Mouse (Mus musculus) lung, embryonic 15.5 days (tissue): ENCODE data around the gene Pskh1. TPM values are rescaled to one million over a fixed set of nuclear protein-coding genes. Genes with fewer than 3 reads are reported as not detected.
A peak's percentile ranks its signal among the peaks of the same experiment; 100 is the strongest.

ENCODE experiments used
- ATAC-seq: fragments of 200-750 bp; cut with Nextera tagmentation; 2 replicates; pipeline ENCODE4 v1.8.0; 2017; ENCODE audit warnings: moderate number of reproducible peaks, borderline replicate concordance; ENCODE audit not compliant: low FRiP score, low TSS enrichment; ENCODE audit errors: extremely low read depth
- H3K27ac ChIP-seq: fragments of 300-500 bp; sonication (generic); 2 replicates; pipeline ENCODE4 v1.5.1; 2015; ENCODE audit warnings: moderate library complexity, mild to moderate bottlenecking, inconsistent platforms
- H3K27me3 ChIP-seq: fragments of 300-500 bp; sonication (generic); 2 replicates; pipeline ENCODE4 v1.6.1; 2015; ENCODE audit warnings: inconsistent platforms
- H3K36me3 ChIP-seq: fragments of 300-500 bp; sonication (generic); 2 replicates; pipeline ENCODE4 v1.6.1; 2015; ENCODE audit warnings: inconsistent platforms
- H3K4me1 ChIP-seq: fragments of 300-500 bp; sonication (generic); 2 replicates; pipeline ENCODE4 v1.6.1; 2015; ENCODE audit warnings: inconsistent platforms
- H3K4me2 ChIP-seq: fragments of 300-500 bp; sonication (generic); 2 replicates; pipeline ENCODE4 v1.6.1; 2015; ENCODE audit warnings: inconsistent platforms, mild to moderate bottlenecking, moderate library complexity
- H3K4me3 ChIP-seq: fragments of 300-500 bp; sonication (generic); 2 replicates; pipeline ENCODE4 v1.5.1; 2015; ENCODE audit warnings: mild to moderate bottlenecking, inconsistent platforms
- H3K9ac ChIP-seq: fragments of 300-500 bp; sonication (generic); 2 replicates; pipeline ENCODE4 v1.6.1; 2015; ENCODE audit warnings: inconsistent platforms
- H3K9me3 ChIP-seq: fragments of 300-500 bp; sonication (generic); 2 replicates; pipeline ENCODE4 v1.6.1; 2016; ENCODE audit warnings: inconsistent platforms
- WGBS: fragments of 180-500 bp; shearing (Covaris S2); methylation state at CpG from one replicate; pipeline ENCODE4 v1.1.7; 2015; 5-methylcytosine and 5-hydroxymethylcytosine counted together
- polyA plus RNA-seq: library from polyadenylated mRNA; unstranded; fragments of >200 nt; fragmentation: Nextera tagmentation; extraction: Ambion mirVana; gene quantifications from 2 replicates; pipeline ENCODE4 v1.2.1, GENCODE M21; 2015

Pskh1 gene
- polyA plus RNA-seq, 1 experiment from 2014 or later, result 33.0 TPM

DNA sequence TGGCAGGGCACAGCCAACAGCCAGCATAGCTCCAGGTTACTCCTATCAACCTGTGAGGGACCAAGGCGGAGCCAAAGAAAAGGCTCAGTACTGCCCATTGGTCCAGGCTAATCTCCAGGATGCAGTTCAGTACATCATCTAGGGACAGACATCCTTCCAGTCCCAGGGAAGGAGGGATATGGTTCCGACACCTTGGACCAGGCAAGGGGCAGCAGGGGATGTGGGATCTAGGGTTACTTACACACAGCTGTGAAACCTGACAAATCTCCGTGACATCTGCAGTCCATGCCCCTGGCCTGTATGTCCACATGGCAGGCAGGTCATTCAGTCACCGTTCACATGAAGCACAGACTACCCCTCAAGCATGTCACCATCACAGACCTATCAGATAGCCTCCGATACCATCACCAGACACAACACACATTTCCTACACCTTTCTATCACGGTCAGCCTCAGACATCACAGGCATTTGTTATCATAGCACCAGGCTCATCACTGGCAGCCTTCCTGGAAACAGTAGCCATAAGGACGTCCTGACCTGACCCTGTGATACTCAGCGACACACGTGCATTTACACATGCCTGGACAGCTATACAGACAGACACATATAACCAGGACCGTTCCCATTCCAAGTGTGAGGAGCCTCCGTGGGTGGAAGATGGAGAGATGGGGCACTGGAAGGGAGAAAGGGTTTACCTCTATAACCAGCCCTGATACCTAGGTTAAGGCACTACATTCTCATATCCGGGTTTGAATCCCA lies 64.4 kb downstream of the Pskh1 start:
- Histone ChIP-seq H3K4me3 (peak overlapping the region; percentile 96), H3K4me1 (peaks cover 32% of the 10 kb centered on the region), H3K36me3 (0 out of 2 replicates have a peak, but pooled peaks cover 6% of the 10 kb centered on the region), H3K9me3 (no peaks in the 10 kb centered on the region), H3K9ac (peak overlapping the region; percentile 93), H3K27me3 (no peaks in the 10 kb centered on the region), H3K27ac (no peak overlapping the region), H3K4me2 (peak overlapping the region; percentile 71)
- no peak for ATAC-seq
- 42% methylated on average over 12 of the region's 12 CpGs for WGBS

DNA sequence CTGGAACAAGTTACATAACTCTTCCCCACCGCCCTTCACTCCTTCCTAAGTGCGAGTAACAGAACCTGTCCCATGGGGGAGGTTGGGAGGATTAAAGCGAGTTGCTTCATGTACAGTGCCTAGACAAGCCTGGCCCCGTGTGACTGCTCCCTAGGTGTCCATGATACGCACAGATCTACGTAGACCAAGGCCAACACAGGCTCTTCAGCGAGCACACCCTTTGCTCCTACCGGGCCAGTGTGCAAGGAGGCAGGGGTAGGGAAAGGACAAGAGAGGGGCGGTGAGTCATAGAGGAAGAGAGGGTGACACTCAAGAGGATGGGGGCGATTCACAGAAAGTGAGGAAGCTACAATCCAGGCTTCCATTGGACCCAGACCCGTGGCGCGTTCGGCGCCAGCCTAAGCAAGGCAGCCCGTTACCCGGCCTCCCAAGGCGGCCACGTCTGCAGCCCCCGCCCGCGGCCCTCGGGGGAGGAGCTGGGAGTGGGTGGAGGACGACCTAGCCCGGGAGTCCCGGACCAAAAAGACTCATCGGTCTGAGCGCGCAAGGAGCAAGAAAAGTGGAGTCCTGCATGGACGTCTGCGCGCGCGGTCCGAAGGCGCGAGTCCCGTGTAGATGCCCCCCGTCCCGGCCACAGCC lies 65.1 kb downstream of the Pskh1 start:
- 0 out of 2 replicates have a peak, but pooled peaks cover 3% of the 10 kb centered on the region for H3K36me3 ChIP-seq
- H3K27ac ChIP-seq, result peak overlapping the region; percentile 94
- H3K9me3 ChIP-seq, result no peaks in the 10 kb centered on the region
- peak; percentile 75 for ATAC-seq
- peak overlapping the region; percentile 93 for H3K9ac ChIP-seq
- H3K4me1 ChIP-seq, result peaks cover 32% of the 10 kb centered on the region
- no peaks in the 10 kb centered on the region for H3K27me3 ChIP-seq
- H3K4me2 ChIP-seq, result peak overlapping the region; percentile 71
- peak overlapping the region; percentile 96 for H3K4me3 ChIP-seq
- under 1% methylated on average over 40 of the region's 40 CpGs for WGBS

DNA sequence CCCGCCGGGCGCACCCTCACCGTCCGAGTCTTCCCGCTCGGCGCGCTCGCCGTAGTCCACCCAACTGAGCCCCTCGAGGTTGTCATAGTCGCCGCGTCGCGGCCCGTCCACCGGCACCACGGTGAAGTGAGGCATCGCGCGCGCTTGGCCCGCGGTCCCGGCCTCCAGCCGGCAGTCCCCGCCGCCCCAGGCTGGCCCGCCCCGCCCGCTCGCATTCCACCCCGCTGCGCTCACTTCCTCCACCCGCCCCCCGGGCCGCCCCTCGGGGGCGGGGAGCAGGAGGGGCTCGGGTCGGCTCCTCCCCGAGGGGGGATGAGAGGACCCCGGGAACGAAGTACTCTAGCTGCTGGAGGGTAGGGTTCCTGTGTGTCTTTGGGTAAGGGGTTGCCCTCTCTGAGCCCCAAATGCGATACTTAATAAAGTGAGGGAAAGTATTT lies 65.7 kb downstream of the Pskh1 start, which contains the start of gene Slc12a4:
Gene Slc12a4, minus strand, starts transcription at position 193 of the 437 bp plus-strand sequence.
- peak within 1 kb of the TSS; percentile 71 for H3K4me2 ChIP-seq
- peaks cover 32% of the 10 kb centered on the region for H3K4me1 ChIP-seq
- H3K27ac ChIP-seq, result peak within 1 kb of the TSS; percentile 94
- peak within 1 kb of the TSS; percentile 96 for H3K4me3 ChIP-seq
- 1% methylated on average over 43 of the region's 47 CpGs for WGBS
- peak within 1 kb of the TSS; percentile 93 for H3K9ac ChIP-seq
- ATAC-seq, result peak; percentile 91
- 0 out of 2 replicates have a peak, but pooled peaks cover 3% of the 10 kb centered on the region for H3K36me3 ChIP-seq
- no peaks in the 10 kb centered on the region for H3K9me3 ChIP-seq
- no peaks in the 10 kb centered on the region for H3K27me3 ChIP-seq

- Histone ChIP-seq H3K4me3 (peak overlapping the region; percentile 96), H3K4me1 (peaks cover 29% of the 10 kb centered on the region), H3K4me2 (peak overlapping the region; percentile 71), H3K9me3 (no peaks in the 10 kb centered on the region), H3K27me3 (no peaks in the 10 kb centered on the region), H3K36me3 (0 out of 2 replicates have a peak, but pooled peaks cover 3% of the 10 kb centered on the region), H3K27ac (peak overlapping the region; percentile 94), H3K9ac (no peak overlapping the region)
- ATAC-seq, result peak; percentile 68
- 7% methylated on average over 19 of the region's 19 CpGs for WGBS
Observed at GRCm38 (mm10) chr8:105966692-105967311, 66.6 kb downstream of the Pskh1 start.

DNA sequence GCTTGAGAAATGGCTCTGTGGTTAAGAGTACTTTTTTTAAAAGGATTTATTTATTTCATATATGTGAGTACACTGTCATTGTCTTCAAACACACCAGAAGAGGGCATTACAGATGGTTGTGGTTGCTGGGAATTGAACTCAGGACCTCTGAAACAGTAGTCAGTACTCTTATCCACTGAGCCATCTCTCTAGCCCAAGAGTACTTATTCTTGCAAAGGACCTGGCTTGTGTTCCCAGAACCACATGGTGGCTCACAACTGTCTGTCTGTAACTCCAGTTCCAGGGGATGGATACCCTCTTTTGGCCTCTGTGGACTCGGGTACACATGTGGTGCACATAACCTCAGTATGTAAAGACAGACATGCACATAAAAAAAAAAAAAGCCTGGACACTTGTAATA lies 69.1 kb downstream of the Pskh1 start:
- WGBS, result 75% methylated on average over 1 of the region's 1 CpGs
- no peak for ATAC-seq
- Histone ChIP-seq H3K4me2 (no peak overlapping the region), H3K27me3 (no peaks in the 10 kb centered on the region), H3K27ac (no peak overlapping the region), H3K9me3 (no peaks in the 10 kb centered on the region), H3K9ac (no peak overlapping the region), H3K36me3 (no peaks in the 10 kb centered on the region), H3K4me1 (peaks cover 21% of the 10 kb centered on the region), H3K4me3 (no peak overlapping the region)

- 70% methylated on average over 8 of the region's 8 CpGs for WGBS
- no peak overlapping the region for H3K4me3 ChIP-seq
- H3K36me3 ChIP-seq, result no peaks in the 10 kb centered on the region
- H3K4me2 ChIP-seq, result no peak overlapping the region
- ATAC-seq, result no peak
- H3K27ac ChIP-seq, result no peak overlapping the region
- H3K9me3 ChIP-seq, result no peaks in the 10 kb centered on the region
- peaks cover 11% of the 10 kb centered on the region for H3K4me1 ChIP-seq
- no peaks in the 10 kb centered on the region for H3K27me3 ChIP-seq
- H3K9ac ChIP-seq, result no peak overlapping the region
Observed at GRCm38 (mm10) chr8:105971019-105971720, 70.9 kb downstream of the Pskh1 start.

DNA sequence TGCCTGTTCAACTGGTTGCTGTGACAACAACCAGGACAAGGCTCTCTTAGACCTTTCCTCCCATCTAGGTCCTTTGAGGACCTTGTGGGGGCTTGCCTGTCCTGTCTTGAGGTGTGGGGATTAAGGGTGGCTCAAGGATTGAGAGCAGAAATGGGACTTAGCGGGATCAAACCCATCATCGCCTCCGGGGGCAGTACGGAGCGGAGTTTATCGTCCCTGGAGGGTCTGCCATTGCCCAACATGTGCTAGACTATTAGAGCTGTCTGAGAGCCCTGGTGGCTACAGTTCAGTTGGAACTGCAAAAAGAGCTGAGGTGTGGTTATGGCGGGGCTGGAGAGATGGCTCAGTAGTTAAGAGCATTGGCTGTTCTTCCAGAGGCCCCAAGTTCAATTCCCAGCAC lies 75.1 kb downstream of the Pskh1 start:
- no peak overlapping the region for H3K4me2 ChIP-seq
- H3K36me3 ChIP-seq, result no peaks in the 10 kb centered on the region
- no peaks in the 10 kb centered on the region for H3K4me1 ChIP-seq
- H3K9ac ChIP-seq, result no peak overlapping the region
- 64% methylated on average over 7 of the region's 7 CpGs for WGBS
- ATAC-seq, result no peak
- no peak overlapping the region for H3K27ac ChIP-seq
- H3K9me3 ChIP-seq, result no peaks in the 10 kb centered on the region
- H3K27me3 ChIP-seq, result no peaks in the 10 kb centered on the region
- no peak overlapping the region for H3K4me3 ChIP-seq

DNA sequence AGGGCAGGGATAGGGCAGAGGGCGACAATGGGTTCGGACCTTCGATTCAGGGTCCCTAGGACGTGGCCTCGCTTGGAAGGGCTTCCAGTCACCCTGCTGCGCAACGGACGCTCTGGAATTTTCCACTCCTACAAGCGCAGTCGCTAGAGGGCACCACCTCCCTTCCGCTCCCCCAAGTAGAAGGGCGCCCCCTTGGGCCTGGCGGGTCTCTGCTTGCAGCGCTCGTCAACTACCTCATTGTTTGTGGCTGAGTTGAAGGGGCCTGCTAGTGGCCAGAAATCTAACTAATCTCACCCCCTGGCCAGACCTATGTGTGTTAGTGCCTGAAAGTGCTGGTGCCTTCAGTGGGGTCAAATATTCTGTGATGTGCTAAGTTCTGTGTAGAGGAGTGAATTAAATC lies 79.1 kb downstream of the Pskh1 start, which contains the start of gene Dpep3:
Gene Dpep3, minus strand, starts transcription at position 105 of the 400 bp plus-strand sequence.
- no peak for ATAC-seq
- H3K27ac ChIP-seq, result no peak within 1 kb of the TSS
- H3K4me1 ChIP-seq, result no peaks in the 10 kb centered on the region
- no peak within 1 kb of the TSS for H3K4me2 ChIP-seq
- no peaks in the 10 kb centered on the region for H3K36me3 ChIP-seq
- H3K9ac ChIP-seq, result no peak within 1 kb of the TSS
- WGBS, result 91% methylated on average over 15 of the region's 15 CpGs
- no peaks in the 10 kb centered on the region for H3K27me3 ChIP-seq
- no peaks in the 10 kb centered on the region for H3K9me3 ChIP-seq
- H3K4me3 ChIP-seq, result no peak within 1 kb of the TSS

DNA sequence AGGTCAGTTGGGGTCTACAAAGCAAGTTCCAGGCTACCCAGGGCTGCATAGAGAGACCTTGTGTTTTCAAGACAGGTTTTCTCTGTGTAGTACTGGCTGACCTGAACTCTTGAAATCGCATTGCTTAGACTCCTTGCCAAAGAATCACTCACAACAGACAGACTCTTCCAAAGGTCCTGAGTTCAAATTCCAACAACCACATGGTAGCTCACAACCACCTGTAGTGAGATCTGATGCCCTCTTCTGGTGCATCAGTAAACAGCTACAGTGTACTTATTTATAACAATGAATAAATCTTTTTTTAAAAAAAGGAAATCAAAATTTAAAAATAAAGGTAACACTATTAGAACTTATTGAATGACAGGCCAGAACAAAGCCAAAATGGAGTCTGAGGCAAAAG lies 80.9 kb downstream of the Pskh1 start:
- WGBS, result 94% methylated on average over 1 of the region's 1 CpGs
- H3K4me2 ChIP-seq, result no peak overlapping the region
- no peak overlapping the region for H3K27ac ChIP-seq
- no peaks in the 10 kb centered on the region for H3K27me3 ChIP-seq
- no peak overlapping the region for H3K4me3 ChIP-seq
- ATAC-seq, result no peak
- H3K9me3 ChIP-seq, result no peaks in the 10 kb centered on the region
- H3K36me3 ChIP-seq, result no peaks in the 10 kb centered on the region
- 0 out of 2 replicates have a peak, but pooled peaks cover under 1% of the 10 kb centered on the region for H3K4me1 ChIP-seq
- no peak overlapping the region for H3K9ac ChIP-seq
